Mouse (Mus musculus): ENCODE data around the gene Serpinb9. TPM values are rescaled to one million over a fixed set of nuclear protein-coding genes. Genes with fewer than 3 reads are reported as not detected.
"Not testable (repeated sequence)": the region's sequence is repeated elsewhere in the genome, so short reads cannot be mapped to it uniquely, and the experiment has no call there.

Serpinb9 gene
- polyA plus RNA-seq, 1 experiment from 2014 or later: 1.0 TPM

DNA sequence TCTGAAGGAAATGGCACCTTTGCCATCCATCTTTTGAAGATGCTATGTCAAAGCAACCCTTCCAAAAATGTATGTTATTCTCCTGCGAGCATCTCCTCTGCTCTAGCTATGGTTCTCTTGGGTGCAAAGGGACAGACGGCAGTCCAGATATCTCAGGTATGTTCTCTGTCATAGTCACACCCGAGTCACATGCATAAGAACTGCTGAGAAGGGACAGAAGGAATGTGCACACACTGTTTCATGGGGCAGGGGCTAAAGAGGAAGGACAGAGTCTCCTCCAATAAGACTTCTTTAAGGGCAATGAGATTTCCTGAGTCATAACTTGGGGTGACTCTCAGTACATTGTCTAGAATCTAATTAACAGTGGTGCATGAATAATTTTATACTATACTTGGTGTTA lies 3.5 kb downstream of the Serpinb9 start:
- no peak overlapping the region for H3K27ac ChIP-seq
- H3K9me3 ChIP-seq (replicated peaks): no peaks in the 10 kb centered on the region
- H3K36me3 ChIP-seq: no peaks in the 10 kb centered on the region
- no peak for DNase-seq (ENCODE audit: low spot score)
- no peak overlapping the region for H3K4me3 ChIP-seq
- H3K27me3 ChIP-seq (ENCODE audit: low read depth, poor library complexity, severe bottlenecking): no peaks in the 10 kb centered on the region
- WGBS: 88% methylated on average over 3 of the region's 3 CpGs
- peaks cover 9% of the 10 kb centered on the region for H3K4me1 ChIP-seq

GRCm38 (mm10) chr13:33012395-33012794 lies 9.3 kb downstream of the Serpinb9 start:
- Histone ChIP-seq H3K4me3 (no peak overlapping the region), H3K27me3 (ENCODE audit: low read depth, poor library complexity, severe bottlenecking) (no peaks in the 10 kb centered on the region), H3K4me1 (no peaks in the 10 kb centered on the region), H3K36me3 (no peaks in the 10 kb centered on the region), H3K27ac (no peak overlapping the region), H3K9me3 (replicated peaks) (no peaks in the 10 kb centered on the region)
- no peak for DNase-seq (ENCODE audit: low spot score)
- 79% methylated on average over 1 of the region's 1 CpGs for WGBS

DNA sequence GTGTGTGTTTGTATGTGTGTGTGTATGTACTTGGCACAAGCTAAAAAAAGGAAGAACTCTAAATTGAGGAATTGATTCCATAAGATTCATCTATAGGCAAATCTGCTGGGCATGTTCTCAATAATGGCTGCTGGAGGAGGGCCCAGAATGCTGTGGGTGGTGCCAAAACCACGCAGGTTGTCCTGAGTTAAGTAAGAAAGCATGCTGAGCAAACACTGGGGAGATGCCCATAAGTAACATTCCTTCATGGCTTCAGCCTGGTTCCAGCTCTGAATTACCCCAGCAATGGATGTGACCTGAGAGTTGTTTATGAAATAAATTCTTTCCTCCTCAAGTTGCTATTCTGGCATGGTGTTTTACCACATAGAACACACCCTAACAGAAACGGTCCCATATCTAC lies 10.2 kb downstream of the Serpinb9 start:
- no peaks in the 10 kb centered on the region for H3K36me3 ChIP-seq
- H3K9me3 ChIP-seq (replicated peaks): no peaks in the 10 kb centered on the region
- no peaks in the 10 kb centered on the region for H3K4me1 ChIP-seq
- H3K27me3 ChIP-seq (ENCODE audit: low read depth, poor library complexity, severe bottlenecking): no peaks in the 10 kb centered on the region
- no peak for DNase-seq (ENCODE audit: low spot score)
- H3K4me3 ChIP-seq: no peak overlapping the region
- H3K27ac ChIP-seq: no peak overlapping the region
- 86% methylated on average over 2 of the region's 2 CpGs for WGBS

- DNase-seq (ENCODE audit: low spot score): no peak
- Histone ChIP-seq H3K9me3 (replicated peaks) (no peaks in the 10 kb centered on the region), H3K4me1 (no peaks in the 10 kb centered on the region), H3K4me3 (no peak overlapping the region), H3K36me3 (no peaks in the 10 kb centered on the region), H3K27ac (no peak overlapping the region), H3K27me3 (ENCODE audit: low read depth, poor library complexity, severe bottlenecking) (no peaks in the 10 kb centered on the region)
- 81% methylated on average over 1 of the region's 1 CpGs for WGBS
Measured at GRCm38 (mm10) chr13:33022371-33022770, 19.3 kb downstream of the Serpinb9 start.

- Histone ChIP-seq H3K36me3 (no peaks in the 10 kb centered on the region), H3K27me3 (ENCODE audit: low read depth, poor library complexity, severe bottlenecking) (no peaks in the 10 kb centered on the region), H3K27ac (no peak overlapping the region), H3K9me3 (replicated peaks) (no peaks in the 10 kb centered on the region), H3K4me3 (no peak overlapping the region), H3K4me1 (no peaks in the 10 kb centered on the region)
- DNase-seq (ENCODE audit: low spot score): no peak
- WGBS: 78% methylated on average over 1 of the region's 1 CpGs
Measured at GRCm38 (mm10) chr13:33026427-33027057, 23.5 kb downstream of the Serpinb9 start.

DNA sequence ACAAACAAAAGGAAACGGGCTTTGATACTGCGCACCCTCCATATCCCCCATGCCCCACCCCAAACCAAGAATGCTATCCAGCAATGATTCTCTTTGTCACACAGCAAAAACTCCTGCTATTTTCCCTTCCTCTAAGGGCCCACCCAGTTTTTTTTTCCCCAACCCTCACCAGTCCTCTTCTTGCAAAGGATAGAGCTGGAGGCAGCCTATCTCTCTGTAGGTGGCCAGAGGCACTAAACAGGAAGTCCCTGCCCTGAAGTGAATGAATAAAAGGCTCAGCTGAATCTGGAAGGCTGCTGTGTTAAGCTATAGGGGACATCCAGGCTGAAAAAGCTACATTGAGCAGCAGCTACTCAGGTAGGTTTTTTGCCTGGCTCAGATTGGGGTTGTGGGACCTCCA lies 24.2 kb downstream of the Serpinb9 start, which contains the start of gene Serpinb9b:
Serpinb9b (plus strand) TSS at position 173 of the 400 bp plus-strand sequence.
- Histone ChIP-seq H3K36me3 (no peaks in the 10 kb centered on the region), H3K4me3 (no peak within 1 kb of the TSS), H3K9me3 (replicated peaks) (no peaks in the 10 kb centered on the region), H3K27me3 (ENCODE audit: low read depth, poor library complexity, severe bottlenecking) (no peaks in the 10 kb centered on the region), H3K27ac (no peak within 1 kb of the TSS), H3K4me1 (no peaks in the 10 kb centered on the region)
- WGBS: 86% methylated on average over 2 of the region's 2 CpGs
- no peak for DNase-seq (ENCODE audit: low spot score)

GRCm38 (mm10) chr13:33028146-33028545 lies 25.1 kb downstream of the Serpinb9 start:
- Histone ChIP-seq H3K27ac (no peak overlapping the region), H3K27me3 (ENCODE audit: low read depth, poor library complexity, severe bottlenecking) (no peaks in the 10 kb centered on the region), H3K4me1 (no peaks in the 10 kb centered on the region), H3K4me3 (no peak overlapping the region), H3K9me3 (replicated peaks) (no peaks in the 10 kb centered on the region), H3K36me3 (no peaks in the 10 kb centered on the region)
- 41% methylated on average over 2 of the region's 2 CpGs for WGBS
- no peak for DNase-seq (ENCODE audit: low spot score)

DNA sequence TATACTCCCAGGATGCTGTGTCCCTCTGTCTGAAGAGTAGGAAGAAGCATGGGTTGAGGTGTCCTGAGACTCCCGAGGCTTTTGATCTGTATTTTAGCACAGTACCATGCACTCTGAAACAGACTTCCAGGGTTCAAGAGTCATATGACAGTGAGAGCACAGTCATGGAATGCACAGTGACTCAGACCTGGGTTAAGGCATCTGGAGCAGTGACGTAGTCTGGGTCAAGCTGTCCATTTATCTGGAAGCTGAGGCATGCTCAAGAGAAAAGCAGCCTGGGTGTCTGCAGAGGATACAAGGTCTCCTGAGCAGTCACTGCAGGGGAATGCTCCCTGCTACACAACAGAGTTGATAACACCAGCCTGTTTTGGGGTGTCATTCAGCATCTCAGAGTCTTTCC lies 25.5 kb downstream of the Serpinb9 start:
- Histone ChIP-seq H3K27me3 (ENCODE audit: low read depth, poor library complexity, severe bottlenecking) (no peaks in the 10 kb centered on the region), H3K36me3 (no peaks in the 10 kb centered on the region), H3K27ac (no peak overlapping the region), H3K9me3 (replicated peaks) (no peaks in the 10 kb centered on the region), H3K4me3 (no peak overlapping the region), H3K4me1 (no peaks in the 10 kb centered on the region)
- WGBS: 55% methylated on average over 2 of the region's 2 CpGs
- no peak for DNase-seq (ENCODE audit: low spot score)

DNA sequence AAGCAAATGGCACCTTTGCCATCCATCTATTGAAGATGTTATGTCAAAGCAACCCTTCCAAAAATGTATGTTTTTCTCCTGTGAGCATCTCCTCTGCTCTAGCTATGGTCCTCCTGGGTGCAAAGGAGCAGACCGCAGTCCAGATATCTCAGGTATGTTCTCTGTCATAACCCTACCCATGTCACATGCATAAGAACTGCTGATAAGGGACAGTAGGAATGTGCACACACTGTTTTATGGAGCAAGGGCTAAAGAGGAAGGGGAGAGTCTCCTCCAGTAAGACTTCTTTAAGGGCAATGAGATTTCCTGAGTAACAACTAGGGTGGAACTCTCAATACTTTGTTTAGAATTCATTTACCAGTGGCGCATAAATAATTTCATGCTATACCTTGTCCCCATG lies 26.4 kb downstream of the Serpinb9 start:
- H3K36me3 ChIP-seq: not testable (repeated sequence)

DNA sequence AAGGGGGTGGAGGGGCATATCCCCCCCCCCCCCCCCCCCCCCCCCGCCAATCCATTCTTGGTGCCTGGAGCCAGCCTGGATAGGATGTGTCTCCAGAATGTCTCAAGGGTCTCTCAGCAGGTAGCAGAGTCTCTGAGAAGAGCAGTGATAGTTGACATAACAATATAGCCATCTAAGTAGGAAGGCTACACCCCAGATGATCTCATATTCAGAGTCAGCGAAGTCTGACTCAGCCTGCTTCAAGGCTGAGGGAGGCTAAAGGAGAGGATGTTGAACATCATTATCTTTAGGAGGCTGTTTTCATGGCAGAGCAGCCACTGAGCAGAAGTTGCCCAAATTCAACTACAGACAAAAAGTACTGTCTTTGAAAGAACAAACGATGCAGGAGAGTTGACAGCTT lies 27.2 kb downstream of the Serpinb9 start:
- H3K36me3 ChIP-seq: no peaks in the 10 kb centered on the region
- H3K4me1 ChIP-seq: no peaks in the 10 kb centered on the region
- DNase-seq (ENCODE audit: low spot score): no peak
- H3K4me3 ChIP-seq: no peak overlapping the region
- H3K27ac ChIP-seq: no peak overlapping the region
- H3K9me3 ChIP-seq (replicated peaks): no peaks in the 10 kb centered on the region
- WGBS: 71% methylated on average over 3 of the region's 3 CpGs
- H3K27me3 ChIP-seq (ENCODE audit: low read depth, poor library complexity, severe bottlenecking): no peaks in the 10 kb centered on the region

More for the DNA sequence above, 26.4 kb downstream of the Serpinb9 start:
- H3K4me3 ChIP-seq; H3K4me1 ChIP-seq; DNase-seq (ENCODE audit: low spot score); H3K27ac ChIP-seq; H3K9me3 ChIP-seq (replicated peaks); H3K27me3 ChIP-seq (ENCODE audit: low read depth, poor library complexity, severe bottlenecking): not testable (repeated sequence)
- 100% methylated on average over 2 of the region's 2 CpGs for WGBS

- WGBS: 85% methylated on average over 1 of the region's 1 CpGs
- no peaks in the 10 kb centered on the region for H3K27me3 ChIP-seq (ENCODE audit: low read depth, poor library complexity, severe bottlenecking)
- no peaks in the 10 kb centered on the region for H3K9me3 ChIP-seq (replicated peaks)
- no peak overlapping the region for H3K27ac ChIP-seq
- DNase-seq (ENCODE audit: low spot score): no peak
- no peaks in the 10 kb centered on the region for H3K4me1 ChIP-seq
- no peaks in the 10 kb centered on the region for H3K36me3 ChIP-seq
- H3K4me3 ChIP-seq: no peak overlapping the region
Measured at GRCm38 (mm10) chr13:33035506-33035905, 32.5 kb downstream of the Serpinb9 start.

DNA sequence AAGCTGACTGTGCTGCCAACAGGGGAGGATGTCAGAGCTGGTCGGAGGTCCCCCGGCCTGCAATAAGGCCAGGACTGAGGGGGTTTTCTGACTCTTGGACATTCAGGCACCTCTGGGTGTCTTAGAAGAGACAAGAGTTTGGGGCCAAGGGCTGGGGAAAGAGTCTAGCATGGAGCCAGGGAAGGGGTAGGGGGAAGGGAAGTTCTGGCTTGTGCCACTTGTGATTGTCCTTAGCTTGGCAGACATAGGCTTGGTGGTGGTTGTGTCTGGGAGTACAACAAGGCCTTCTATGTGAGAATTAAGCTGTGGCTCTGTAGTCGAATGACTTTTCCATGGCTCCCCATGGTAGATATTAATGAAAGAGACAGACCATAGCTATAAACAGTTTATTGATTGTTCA lies 40.5 kb downstream of the Serpinb9 start:
- Histone ChIP-seq H3K4me1 (no peaks in the 10 kb centered on the region), H3K36me3 (no peaks in the 10 kb centered on the region), H3K9me3 (replicated peaks) (no peaks in the 10 kb centered on the region), H3K27me3 (ENCODE audit: low read depth, poor library complexity, severe bottlenecking) (no peaks in the 10 kb centered on the region), H3K27ac (no peak overlapping the region), H3K4me3 (no peak overlapping the region)
- DNase-seq (ENCODE audit: low spot score): no peak
- 99% methylated on average over 3 of the region's 3 CpGs for WGBS

DNA sequence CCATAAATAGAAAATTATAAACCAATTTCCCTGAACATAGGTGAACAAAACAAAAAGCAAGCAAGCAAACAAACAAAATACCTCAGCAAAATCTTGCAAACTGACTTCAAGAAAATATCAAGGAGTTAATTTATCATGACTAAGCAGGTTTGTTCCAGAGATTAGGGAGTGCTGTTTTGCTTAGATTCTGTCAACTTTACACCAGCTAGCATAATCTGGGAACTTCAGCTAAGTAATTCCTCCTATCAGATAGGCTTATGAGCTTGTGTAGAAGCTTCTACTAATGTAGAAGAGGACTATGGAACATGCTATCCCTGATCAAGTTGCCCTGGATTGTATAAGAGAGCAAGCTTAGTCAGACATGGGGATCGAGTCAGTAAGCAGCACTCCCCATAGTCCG lies 44.2 kb downstream of the Serpinb9 start:
- Histone ChIP-seq H3K4me3 (no peak overlapping the region), H3K27ac (no peak overlapping the region), H3K4me1 (no peaks in the 10 kb centered on the region), H3K9me3 (replicated peaks) (no peaks in the 10 kb centered on the region), H3K36me3 (no peaks in the 10 kb centered on the region), H3K27me3 (ENCODE audit: low read depth, poor library complexity, severe bottlenecking) (no peaks in the 10 kb centered on the region)
- WGBS: 97% methylated on average over 2 of the region's 2 CpGs
- no peak for DNase-seq (ENCODE audit: low spot score)

GRCm38 (mm10) chr13:33048187-33048586 lies 45.1 kb downstream of the Serpinb9 start:
- 89% methylated on average over 4 of the region's 4 CpGs for WGBS
- no peak overlapping the region for H3K27ac ChIP-seq

More at GRCm38 (mm10) chr13:33048187-33048586, 45.1 kb downstream of the Serpinb9 start:
- H3K9me3 ChIP-seq (replicated peaks): no peaks in the 10 kb centered on the region
- no peaks in the 10 kb centered on the region for H3K36me3 ChIP-seq
- DNase-seq (ENCODE audit: low spot score): no peak
- H3K4me3 ChIP-seq: no peak overlapping the region
- H3K27me3 ChIP-seq (ENCODE audit: low read depth, poor library complexity, severe bottlenecking): no peaks in the 10 kb centered on the region
- H3K4me1 ChIP-seq: no peaks in the 10 kb centered on the region
